Mouse (Mus musculus) forebrain, embryonic 12.5 days (tissue): ENCODE data around the gene Slc3a2. TPM values are rescaled to one million over a fixed set of nuclear protein-coding genes. Genes with fewer than 3 reads are reported as not detected.
A peak's percentile ranks its signal among the peaks of the same experiment; 100 is the strongest.

Experiments
- ATAC-seq: fragments of 200-750 bp; cut with Nextera tagmentation; 2 replicates; pipeline ENCODE4 v1.8.0; 2017; ENCODE audit warnings: moderate TSS enrichment; ENCODE audit not compliant: low FRiP score
- H3K27ac ChIP-seq: fragments of 300-500 bp; sonication (generic); 2 replicates; pipeline ENCODE4 v1.5.1; 2016; ENCODE audit warnings: mild to moderate bottlenecking
- H3K27me3 ChIP-seq: fragments of 300-500 bp; sonication (generic); 2 replicates; pipeline ENCODE4 v1.6.1; 2016; ENCODE audit warnings: mild to moderate bottlenecking
- H3K36me3 ChIP-seq: fragments of 300-500 bp; sonication (generic); replicated peaks from 2 replicates; pipeline ENCODE4 v1.6.1; 2016; ENCODE audit warnings: mild to moderate bottlenecking
- H3K4me1 ChIP-seq: fragments of 300-500 bp; sonication (generic); 2 replicates; pipeline ENCODE4 v1.6.1; 2016
- H3K4me2 ChIP-seq: fragments of 300-500 bp; sonication (generic); 2 replicates; pipeline ENCODE4 v1.6.1; 2016; ENCODE audit warnings: mild to moderate bottlenecking, moderate library complexity
- H3K4me3 ChIP-seq: fragments of 300-500 bp; sonication (generic); replicated peaks from 2 replicates; pipeline ENCODE4 v1.5.1; 2016; ENCODE audit warnings: mild to moderate bottlenecking
- H3K9ac ChIP-seq: fragments of 300-500 bp; sonication (generic); 2 replicates; pipeline ENCODE4 v1.6.1; 2016; ENCODE audit warnings: mild to moderate bottlenecking
- H3K9me3 ChIP-seq: fragments of 300-500 bp; sonication (generic); 2 replicates; pipeline ENCODE4 v1.6.1; 2016
- WGBS: fragments of 180-500 bp; shearing (Covaris S2); methylation state at CpG from one replicate; pipeline ENCODE4 v1.1.7; 2016; 5-methylcytosine and 5-hydroxymethylcytosine counted together
- polyA plus RNA-seq: library from polyadenylated mRNA; unstranded; fragments of >200 nt; fragmentation: Nextera tagmentation; extraction: Ambion mirVana; gene quantifications from 2 replicates; pipeline ENCODE4 v1.2.1, GENCODE M21; 2016

Slc3a2 gene
- polyA plus RNA-seq, 1 experiment from 2014 or later = 143 TPM

DNA sequence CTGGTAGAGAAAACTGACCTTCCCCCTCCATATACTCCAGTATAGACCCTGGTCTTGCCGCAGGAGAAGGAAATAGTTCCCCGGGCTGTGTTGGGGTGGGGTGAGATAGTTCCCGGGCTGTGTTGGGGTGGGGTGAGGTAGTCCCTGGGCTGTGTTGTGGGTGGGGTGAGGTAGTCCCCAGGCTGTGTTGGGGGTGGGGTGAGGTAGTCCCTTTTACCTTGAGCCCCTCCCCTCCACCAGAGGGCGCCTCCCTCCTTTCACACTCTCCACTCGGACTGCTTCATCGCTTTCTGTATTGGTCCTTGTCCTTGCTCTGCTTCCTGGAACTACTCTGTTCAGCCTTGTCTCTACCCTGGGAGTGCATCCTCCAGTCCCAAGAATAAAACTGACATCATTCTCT is 27.8 kb downstream of the Slc3a2 start:
- Histone ChIP-seq H3K9ac (no peak overlapping the region), H3K36me3 (no peaks in the 10 kb centered on the region), H3K4me2 (no peak overlapping the region), H3K27ac (no peak overlapping the region), H3K4me3 (no peak overlapping the region), H3K4me1 (no peaks in the 10 kb centered on the region), H3K9me3 (no peaks in the 10 kb centered on the region), H3K27me3 (no peaks in the 10 kb centered on the region)
- 51% methylated on average over 6 of the region's 6 CpGs for WGBS
- no peak for ATAC-seq

DNA sequence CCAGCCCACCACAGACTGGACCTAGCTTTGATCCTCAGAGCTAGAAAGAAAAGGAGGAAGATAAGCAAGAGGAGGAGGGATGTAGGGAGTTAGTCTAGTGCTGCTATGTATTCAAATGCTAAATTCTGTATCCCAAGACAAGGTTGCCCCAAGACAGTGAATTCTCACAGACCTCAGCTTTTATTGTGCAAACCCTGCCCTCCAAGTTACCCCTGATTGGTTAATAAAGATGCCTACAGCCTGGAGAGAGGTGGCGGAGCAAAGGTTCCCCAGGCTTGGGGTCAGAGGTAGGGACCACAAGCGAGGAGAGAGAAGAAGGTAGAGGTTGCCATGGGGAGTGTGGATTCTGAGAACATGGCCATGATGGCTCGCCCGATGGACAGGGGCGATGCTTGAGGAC is 30.4 kb downstream of the Slc3a2 start:
- Histone ChIP-seq H3K9ac (no peak overlapping the region), H3K4me3 (no peak overlapping the region), H3K4me2 (no peak overlapping the region), H3K4me1 (no peaks in the 10 kb centered on the region), H3K9me3 (no peaks in the 10 kb centered on the region), H3K36me3 (no peaks in the 10 kb centered on the region), H3K27me3 (no peaks in the 10 kb centered on the region), H3K27ac (no peak overlapping the region)
- WGBS = 69% methylated on average over 5 of the region's 5 CpGs
- ATAC-seq = no peak

DNA sequence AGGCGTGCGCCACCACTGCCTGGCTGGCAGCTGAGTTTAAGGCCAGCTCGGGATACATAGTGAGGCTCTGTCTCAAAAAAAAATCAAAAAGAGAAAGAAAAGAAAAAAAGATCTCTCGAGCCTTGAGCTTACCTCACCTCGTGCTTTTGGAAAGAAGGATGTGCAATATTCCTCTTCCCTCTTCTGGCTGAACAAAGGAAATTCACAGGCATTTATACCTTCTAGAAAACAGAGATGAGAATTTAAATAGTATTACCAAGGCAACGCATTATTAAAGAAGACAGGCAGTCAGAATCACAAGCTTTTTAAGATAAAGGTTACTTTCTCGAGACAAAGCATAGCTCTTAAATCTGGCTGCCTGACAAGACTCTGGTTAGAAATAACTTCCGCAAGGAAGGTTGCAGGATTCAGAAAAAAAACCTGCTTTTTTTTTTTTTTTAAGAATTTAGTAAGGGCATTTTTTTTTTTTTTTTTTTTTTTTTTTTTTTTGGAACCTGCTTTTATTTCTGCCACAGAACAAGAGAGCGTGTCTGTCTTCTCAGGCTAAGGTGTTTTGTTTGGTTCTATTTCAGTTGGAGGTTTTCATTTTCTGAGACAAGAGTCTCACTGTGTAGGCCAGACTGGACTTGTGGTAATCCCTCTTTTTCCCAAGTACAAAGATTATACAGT is 31.2 kb downstream of the Slc3a2 start:
- no peak for ATAC-seq
- H3K27ac ChIP-seq = no peak overlapping the region
- WGBS = 52% methylated on average over 9 of the region's 9 CpGs

DNA sequence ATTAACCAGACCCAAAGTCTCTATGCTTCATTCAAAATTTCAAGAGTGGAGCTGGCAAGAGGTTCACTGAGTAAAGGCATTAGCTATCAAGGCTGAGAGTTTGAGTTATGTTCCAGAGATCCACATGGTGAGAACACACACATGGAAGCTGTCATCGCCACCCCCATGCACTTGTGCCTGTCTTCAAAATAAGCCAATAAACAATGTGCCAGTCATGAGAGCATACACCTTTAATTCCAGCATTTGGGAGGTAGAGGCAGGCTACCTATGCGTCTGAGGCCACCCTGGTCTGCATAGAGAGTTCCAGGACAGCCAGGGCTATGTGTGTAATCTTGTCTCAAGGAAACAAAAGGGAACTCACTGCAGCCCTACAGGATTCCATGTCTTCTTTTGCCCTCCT is 39.5 kb downstream of the Slc3a2 start:
- Histone ChIP-seq H3K36me3 (no peaks in the 10 kb centered on the region), H3K4me3 (no peak overlapping the region), H3K9me3 (no peaks in the 10 kb centered on the region), H3K4me1 (peaks cover 6% of the 10 kb centered on the region; the same call in 1 of the 2 replicates), H3K9ac (no peak overlapping the region), H3K27me3 (no peaks in the 10 kb centered on the region; the same call in 1 of the 2 replicates), H3K4me2 (no peak overlapping the region), H3K27ac (no peak overlapping the region)
- WGBS = 78% methylated on average over 2 of the region's 2 CpGs
- no peak for ATAC-seq

More for the DNA sequence above, 31.2 kb downstream of the Slc3a2 start:
- no peak overlapping the region for H3K9ac ChIP-seq
- no peaks in the 10 kb centered on the region for H3K9me3 ChIP-seq
- H3K4me2 ChIP-seq = no peak overlapping the region
- no peak overlapping the region for H3K4me3 ChIP-seq
- H3K4me1 ChIP-seq = no peaks in the 10 kb centered on the region
- no peaks in the 10 kb centered on the region for H3K36me3 ChIP-seq
- no peaks in the 10 kb centered on the region for H3K27me3 ChIP-seq

DNA sequence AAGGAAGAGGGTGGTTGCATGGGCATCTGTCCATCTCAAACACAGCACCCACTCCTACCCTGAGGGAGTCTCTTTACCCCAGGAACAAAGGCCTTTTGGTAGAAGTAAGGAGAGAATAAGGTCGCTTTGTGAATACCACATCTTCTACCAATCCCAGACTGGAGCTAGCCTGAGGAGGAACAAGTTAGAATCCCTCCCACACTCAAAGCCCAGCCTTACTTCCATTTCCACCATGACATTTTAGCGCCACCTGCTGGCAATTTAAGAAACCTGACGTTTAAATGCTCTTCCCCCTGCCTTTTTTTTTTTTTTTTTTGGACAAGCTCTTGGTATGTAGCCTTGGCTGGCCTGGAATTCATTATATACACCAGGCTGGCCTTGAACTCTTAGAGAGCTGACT is 40.2 kb downstream of the Slc3a2 start:
- peak; percentile 63; the same call in 1 of the 2 replicates for ATAC-seq
- Histone ChIP-seq H3K27ac (no peak overlapping the region), H3K9ac (no peak overlapping the region), H3K4me2 (no peak overlapping the region), H3K27me3 (no peaks in the 10 kb centered on the region; the same call in 1 of the 2 replicates), H3K36me3 (no peaks in the 10 kb centered on the region), H3K9me3 (no peaks in the 10 kb centered on the region), H3K4me1 (peaks cover 6% of the 10 kb centered on the region; the same call in 1 of the 2 replicates), H3K4me3 (no peak overlapping the region)
- WGBS = 2% methylated on average over 3 of the region's 3 CpGs

DNA sequence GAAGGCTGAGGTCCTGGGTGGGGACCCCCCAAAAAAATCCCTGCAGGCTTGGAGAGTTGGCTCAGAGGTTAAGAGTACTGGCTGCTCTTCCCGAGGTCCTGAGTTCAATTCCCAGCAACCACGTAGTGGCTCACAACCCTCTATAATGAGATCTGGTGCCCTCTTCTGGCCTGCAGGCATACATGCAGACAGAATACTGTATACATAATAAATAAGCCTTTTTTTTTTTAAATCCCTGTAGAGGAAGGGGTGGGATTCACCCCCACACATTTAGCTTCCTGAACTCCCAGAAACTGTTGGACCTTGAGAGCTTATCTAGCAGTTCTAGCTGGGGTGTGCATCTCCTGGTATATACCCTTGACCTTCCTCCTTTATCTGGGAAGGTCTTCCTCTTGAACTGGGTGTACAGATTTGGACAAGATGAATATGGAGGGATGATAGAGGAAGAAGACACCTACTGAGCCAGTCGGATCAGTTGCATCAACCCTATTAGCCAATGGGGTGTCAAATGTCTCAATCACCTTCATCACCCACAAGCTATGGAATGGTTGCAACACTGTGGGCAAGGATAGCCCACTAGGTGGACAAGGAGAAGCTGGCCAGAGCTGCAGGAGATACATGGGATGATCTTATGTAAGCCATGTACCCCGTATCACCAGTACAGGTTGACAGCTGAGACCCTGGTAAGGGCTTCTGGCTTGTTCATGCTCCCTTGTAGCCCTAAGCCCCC is 41.4 kb downstream of the Slc3a2 start:
- Histone ChIP-seq H3K9me3 (no peaks in the 10 kb centered on the region), H3K9ac (no peak overlapping the region), H3K27me3 (no peaks in the 10 kb centered on the region; the same call in 1 of the 2 replicates), H3K27ac (no peak overlapping the region), H3K4me3 (no peak overlapping the region), H3K4me1 (peaks cover 6% of the 10 kb centered on the region; the same call in 1 of the 2 replicates), H3K36me3 (no peaks in the 10 kb centered on the region), H3K4me2 (no peak overlapping the region)
- ATAC-seq = no peak
- 90% methylated on average over 4 of the region's 4 CpGs for WGBS

DNA sequence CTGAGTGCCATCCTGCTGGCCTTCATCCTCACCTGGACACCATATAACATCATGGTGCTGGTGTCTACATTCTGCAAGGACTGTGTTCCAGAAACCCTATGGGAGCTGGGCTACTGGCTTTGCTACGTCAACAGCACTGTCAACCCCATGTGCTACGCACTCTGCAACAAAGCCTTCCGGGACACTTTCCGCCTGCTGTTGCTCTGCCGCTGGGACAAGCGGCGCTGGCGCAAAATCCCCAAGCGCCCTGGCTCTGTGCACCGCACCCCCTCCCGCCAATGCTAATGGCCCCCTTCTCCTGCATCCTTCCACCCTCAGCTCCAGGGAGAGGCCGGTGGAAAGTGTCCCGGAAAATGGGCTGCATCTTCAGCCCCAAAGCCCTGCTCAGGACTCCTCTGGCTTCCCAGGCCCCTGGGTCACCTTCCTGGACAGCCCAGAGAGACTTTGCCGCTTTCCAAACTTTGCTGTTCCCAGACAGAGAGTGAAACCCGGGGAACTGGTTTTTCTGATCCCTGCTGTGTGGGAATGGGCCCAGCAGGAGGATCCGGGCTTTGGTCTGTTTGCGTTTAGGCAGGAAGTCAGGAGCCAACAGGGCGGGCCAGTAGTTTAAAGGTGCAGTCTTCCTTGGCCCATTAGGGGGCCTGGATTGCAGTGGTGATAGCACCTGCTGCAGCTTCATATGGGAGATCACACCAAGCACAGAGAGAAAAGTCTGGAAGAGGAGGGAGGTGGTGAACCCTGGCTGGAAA is 44.0 kb downstream of the Slc3a2 start:
- Histone ChIP-seq H3K4me3 (no peak overlapping the region), H3K27ac (no peak overlapping the region), H3K4me1 (peaks cover 6% of the 10 kb centered on the region; the same call in 1 of the 2 replicates), H3K4me2 (no peak overlapping the region), H3K9me3 (no peaks in the 10 kb centered on the region), H3K9ac (no peak overlapping the region), H3K36me3 (no peaks in the 10 kb centered on the region), H3K27me3 (no peaks in the 10 kb centered on the region; the same call in 1 of the 2 replicates)
- 29% methylated on average over 18 of the region's 18 CpGs for WGBS
- no peak for ATAC-seq

DNA sequence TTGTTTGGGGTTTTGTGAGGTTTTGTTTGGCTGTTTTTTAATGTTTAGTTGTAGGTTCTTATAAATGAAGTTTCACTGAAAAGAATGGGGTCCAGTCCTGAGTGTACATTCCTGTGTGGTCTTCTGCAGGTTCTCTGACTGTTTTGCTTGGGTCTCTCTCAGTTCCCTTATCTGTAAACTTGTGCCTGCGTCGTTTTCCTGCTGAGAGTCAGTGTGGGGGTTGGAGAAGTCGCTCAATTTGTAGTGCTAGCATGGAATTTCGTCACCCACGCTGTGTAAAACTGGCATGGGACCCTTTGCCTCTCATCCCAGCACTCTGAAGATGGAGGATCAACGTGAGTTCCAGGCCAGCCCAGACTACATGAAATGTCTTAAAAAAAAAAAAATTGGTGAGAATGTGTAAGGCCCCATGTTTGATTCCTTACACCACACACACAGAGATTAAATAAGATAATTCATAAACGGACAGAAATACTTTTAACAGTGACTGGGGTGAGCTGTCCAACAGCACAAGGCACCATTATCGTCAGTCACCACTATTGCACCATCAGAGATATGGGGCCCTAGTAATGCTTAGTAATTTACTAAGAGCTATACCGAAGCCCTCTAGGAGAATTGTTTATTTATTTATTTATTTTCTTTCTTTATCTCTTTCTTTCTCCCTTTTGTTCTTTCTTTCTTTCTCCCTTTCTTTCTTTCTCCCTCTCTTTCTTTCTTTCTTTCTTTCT is 49.7 kb downstream of the Slc3a2 start:
- no peaks in the 10 kb centered on the region for H3K36me3 ChIP-seq
- no peaks in the 10 kb centered on the region for H3K27me3 ChIP-seq
- no peak for ATAC-seq
- no peak overlapping the region for H3K9ac ChIP-seq
- no peak overlapping the region for H3K4me2 ChIP-seq
- no peak overlapping the region for H3K4me3 ChIP-seq
- 77% methylated on average over 9 of the region's 9 CpGs for WGBS
- no peaks in the 10 kb centered on the region for H3K4me1 ChIP-seq
- H3K9me3 ChIP-seq = no peaks in the 10 kb centered on the region
- no peak overlapping the region for H3K27ac ChIP-seq

DNA sequence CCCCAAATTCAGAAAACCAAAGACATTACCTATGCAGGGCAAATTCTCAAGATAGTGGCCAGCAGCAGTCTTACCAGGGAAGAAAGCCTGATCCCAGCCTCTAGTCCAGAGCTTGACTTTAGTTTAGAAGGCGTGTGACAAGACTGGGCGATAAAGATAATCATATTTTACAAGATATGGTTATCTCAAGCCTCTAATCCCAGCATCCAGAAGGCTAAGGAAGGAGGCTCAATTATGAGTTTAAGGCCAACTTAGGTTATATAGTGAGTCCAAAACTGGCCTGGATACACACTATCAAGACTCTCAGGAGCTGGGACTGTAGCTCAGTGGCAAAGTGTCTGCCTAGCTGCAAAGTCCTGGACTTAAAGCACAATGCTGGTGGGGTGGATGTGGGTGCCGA is 50.3 kb downstream of the Slc3a2 start:
- WGBS = 94% methylated on average over 3 of the region's 3 CpGs
- H3K27ac ChIP-seq = no peak overlapping the region
- no peak for ATAC-seq
- H3K36me3 ChIP-seq = no peaks in the 10 kb centered on the region
- no peak overlapping the region for H3K4me2 ChIP-seq
- no peaks in the 10 kb centered on the region for H3K4me1 ChIP-seq
- no peak overlapping the region for H3K4me3 ChIP-seq
- H3K27me3 ChIP-seq = no peaks in the 10 kb centered on the region
- no peak overlapping the region for H3K9ac ChIP-seq
- no peaks in the 10 kb centered on the region for H3K9me3 ChIP-seq

DNA sequence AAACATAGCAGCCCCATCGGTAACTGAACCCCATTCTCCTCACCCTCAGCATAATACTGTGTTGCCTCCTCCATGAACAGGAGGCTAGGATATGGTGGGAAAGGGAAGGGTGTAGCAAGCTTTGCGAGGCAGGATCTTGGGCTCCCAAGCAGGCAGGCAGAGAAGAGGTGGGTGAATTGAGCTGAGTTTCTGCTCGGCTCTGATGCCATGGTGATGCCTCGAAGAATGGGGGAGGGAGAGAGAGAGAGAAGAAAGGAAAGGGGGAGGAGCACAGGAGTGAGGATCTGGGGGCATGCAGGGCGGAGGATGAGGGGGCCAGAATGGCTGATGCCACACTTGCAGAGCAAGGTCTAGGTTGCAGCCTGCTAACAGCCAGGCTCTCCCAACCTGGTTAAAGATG is 57.4 kb downstream of the Slc3a2 start:
- H3K27me3 ChIP-seq = peaks cover 21% of the 10 kb centered on the region
- H3K4me2 ChIP-seq = no peak overlapping the region
- H3K4me3 ChIP-seq = no peak overlapping the region
- no peaks in the 10 kb centered on the region for H3K9me3 ChIP-seq
- 50% methylated on average over 5 of the region's 5 CpGs for WGBS
- H3K36me3 ChIP-seq = no peaks in the 10 kb centered on the region
- no peak overlapping the region for H3K9ac ChIP-seq
- H3K27ac ChIP-seq = no peak overlapping the region
- no peak for ATAC-seq
- H3K4me1 ChIP-seq = peaks cover 14% of the 10 kb centered on the region

DNA sequence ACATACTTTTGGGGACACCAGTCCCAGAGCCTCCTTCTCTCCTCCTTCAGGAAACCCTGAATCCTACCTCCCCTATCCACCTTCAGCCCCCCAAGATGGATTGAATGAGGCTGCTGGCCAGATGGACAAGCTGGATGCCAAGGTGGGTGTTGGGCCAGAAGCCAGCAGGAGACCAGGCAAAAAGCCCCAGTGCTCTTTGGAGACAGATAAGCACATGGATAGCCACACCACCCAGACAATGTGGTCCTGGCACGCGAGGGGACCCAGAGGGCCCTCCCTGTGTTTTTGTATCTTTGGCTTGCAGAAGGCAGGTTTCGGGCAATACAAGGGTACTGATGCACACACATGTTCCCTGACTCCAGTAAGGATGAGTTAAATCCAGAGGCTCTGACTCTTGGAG is 58.3 kb downstream of the Slc3a2 start:
- Histone ChIP-seq H3K4me3 (no peak overlapping the region), H3K4me1 (peaks cover 14% of the 10 kb centered on the region), H3K36me3 (no peaks in the 10 kb centered on the region), H3K9ac (no peak overlapping the region), H3K27ac (no peak overlapping the region), H3K9me3 (no peaks in the 10 kb centered on the region), H3K27me3 (peaks cover 28% of the 10 kb centered on the region), H3K4me2 (no peak overlapping the region)
- 93% methylated on average over 3 of the region's 3 CpGs for WGBS
- ATAC-seq = no peak

DNA sequence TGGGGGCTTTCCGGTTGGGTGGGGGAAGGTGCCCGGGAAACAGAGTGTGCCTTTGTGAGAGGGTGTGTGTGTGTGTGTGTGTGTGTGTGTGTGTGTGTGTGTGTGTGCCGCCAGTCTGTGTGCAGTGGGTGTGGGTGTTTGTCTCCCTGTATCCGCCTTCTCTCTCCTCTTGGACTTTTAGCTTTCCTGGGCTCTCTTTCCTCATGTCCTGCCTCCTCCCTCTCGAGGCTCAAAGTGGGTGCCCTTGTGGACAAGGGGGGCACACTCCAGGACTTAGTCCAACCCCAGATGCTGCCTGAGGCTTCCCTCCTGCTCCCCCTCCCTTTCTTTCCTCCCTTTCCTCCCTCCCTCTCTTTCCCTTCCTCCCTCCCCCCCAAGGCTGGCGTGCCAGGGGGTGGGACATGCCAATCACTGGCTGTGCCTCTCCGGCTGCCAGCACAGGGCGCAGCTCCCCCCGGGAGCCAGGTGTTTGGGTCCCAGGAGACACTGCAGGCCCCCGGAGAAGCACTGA is 59.2 kb downstream of the Slc3a2 start:
- 40% methylated on average over 10 of the region's 10 CpGs for WGBS
- Histone ChIP-seq H3K4me2 (peak overlapping the region; percentile 4; the same call in 1 of the 2 replicates), H3K4me1 (peaks cover 14% of the 10 kb centered on the region), H3K27me3 (peaks cover 28% of the 10 kb centered on the region), H3K36me3 (no peaks in the 10 kb centered on the region), H3K4me3 (no peak overlapping the region), H3K9me3 (no peaks in the 10 kb centered on the region), H3K27ac (no peak overlapping the region), H3K9ac (no peak overlapping the region)
- no peak for ATAC-seq
